Mouse (Mus musculus) bone marrow macrophage, adult 2 months (primary cell): ENCODE results near the gene Armh3.

Experiments
- CTCF ChIP-seq: IDR thresholded peaks from 2 replicates; pipeline ENCODE4 v1.5.1; 2012; ENCODE audit warnings: low read depth, mild to moderate bottlenecking, low read length, moderate library complexity
- POLR2A ChIP-seq: IDR thresholded peaks from 2 replicates; pipeline ENCODE4 v1.6.1; 2012; ENCODE audit warnings: mild to moderate bottlenecking, low read depth, low read length, borderline replicate concordance

- no peak for TF ChIP-seq CTCF
- no peak for TF ChIP-seq POLR2A
These were observed 468 bp upstream of the Armh3 start for GRCm38 (mm10) chr19:45998694-45999217.
